Mouse (Mus musculus) bone marrow, adult 2 months (tissue): ENCODE data around the gene Prss8. TPM values are rescaled to one million over a fixed set of nuclear protein-coding genes. Genes with fewer than 3 reads are reported as not detected.
A peak's percentile ranks its signal among the peaks of the same experiment; 100 is the strongest.

Experiments used
- H3K27ac ChIP-seq: fragments of 200-500 bp; 2 replicates; pipeline ENCODE4 v1.5.1; 2012; ENCODE audit warnings: low read depth, mild to moderate bottlenecking, control low read depth, inconsistent platforms, low read length; ENCODE audit not compliant: control insufficient read depth, poor library complexity, insufficient read depth
- H3K4me1 ChIP-seq: fragments of 200-500 bp; 2 replicates; pipeline ENCODE4 v1.6.1; 2011; ENCODE audit warnings: low read length; ENCODE audit not compliant: control insufficient read depth, insufficient read depth
- H3K4me3 ChIP-seq: fragments of 200-500 bp; replicated peaks from 2 replicates; pipeline ENCODE3; 2011; ENCODE audit warnings: mild to moderate bottlenecking, low read depth, low read length, control low read depth; ENCODE audit not compliant: control insufficient read depth
- CTCF ChIP-seq: fragments of 200-500 bp; IDR thresholded peaks from 2 replicates; pipeline ENCODE4 v1.5.1; 2011; ENCODE audit warnings: low read length, control low read depth; ENCODE audit not compliant: control insufficient read depth, insufficient read depth
- POLR2A ChIP-seq: fragments of 200-500 bp; IDR thresholded peaks from 2 replicates; pipeline ENCODE4 v1.6.1; 2011; ENCODE audit warnings: low read depth, mild to moderate bottlenecking, control low read depth, low read length, borderline replicate concordance; ENCODE audit not compliant: control insufficient read depth
- whole genome bisulfite sequencing: fragments of 180-500 bp; shearing (Covaris S2); methylation state at CpG from one replicate; pipeline ENCODE4 v1.1.7; 2018; 5-methylcytosine and 5-hydroxymethylcytosine counted together
- polyA plus RNA-seq: library from polyadenylated mRNA; stranded (reverse); fragments of >200 nt; gene quantifications from 2 replicates; pipeline ENCODE4 v1.2.4, GENCODE M21; 2011; ENCODE audit warnings: low replicate concordance; ENCODE audit not compliant: missing spikeins, insufficient read depth, insufficient read length

Prss8 gene
- polyA plus RNA-seq, 1 experiment = 1.8 TPM

- Histone ChIP-seq H3K27ac (no peak overlapping the region), H3K4me1 (no peaks in the 10 kb centered on the region), H3K4me3 (no peak overlapping the region)
- 78% methylated on average over 13 of the region's 13 CpGs for WGBS
- TF ChIP-seq POLR2A = no peak
- TF ChIP-seq CTCF = no peak
These were observed 2.5 kb upstream of the Prss8 start for GRCm38 (mm10) chr7:127932273-127933031.

GRCm38 (mm10) chr7:127931351-127932135, 1.6 kb upstream of the Prss8 start:
- H3K4me3 ChIP-seq = no peak overlapping the region
- WGBS = 50% methylated on average over 13 of the region's 13 CpGs
- TF ChIP-seq POLR2A (no peak), CTCF (no peak)
- H3K4me1 ChIP-seq = no peaks in the 10 kb centered on the region
- 0 out of 2 replicates have a peak overlapping the region, but pooled peaks have one; percentile 20 for H3K27ac ChIP-seq

- H3K27ac ChIP-seq = no peak overlapping the region
- H3K4me1 ChIP-seq = no peaks in the 10 kb centered on the region
- 80% methylated on average over 5 of the region's 5 CpGs for WGBS
- H3K4me3 ChIP-seq = no peak overlapping the region
- TF ChIP-seq CTCF (no peak), POLR2A (no peak)
These were observed 732 bp upstream of the Prss8 start for GRCm38 (mm10) chr7:127930636-127931035.

GRCm38 (mm10) chr7:127928596-127928995, 1.3 kb downstream of the Prss8 start:
- TF ChIP-seq POLR2A (no peak), CTCF (no peak)
- H3K27ac ChIP-seq = no peak overlapping the region
- no peak overlapping the region for H3K4me3 ChIP-seq
- WGBS = 84% methylated on average over 5 of the region's 5 CpGs
- no peaks in the 10 kb centered on the region for H3K4me1 ChIP-seq

- 92% methylated on average over 11 of the region's 11 CpGs for WGBS
- no peak overlapping the region for H3K4me3 ChIP-seq
- no peaks in the 10 kb centered on the region; the same call in 1 of the 2 replicates for H3K4me1 ChIP-seq
- TF ChIP-seq CTCF (no peak), POLR2A (no peak)
- no peak overlapping the region for H3K27ac ChIP-seq
These were observed 2.2 kb downstream of the Prss8 start for GRCm38 (mm10) chr7:127927726-127928125.

GRCm38 (mm10) chr7:127926846-127927245, 3.1 kb downstream of the Prss8 start:
- 88% methylated on average over 11 of the region's 11 CpGs for WGBS
- TF ChIP-seq CTCF = no peak
- TF ChIP-seq POLR2A = no peak
- no peak overlapping the region for H3K4me3 ChIP-seq
- no peak overlapping the region for H3K27ac ChIP-seq
- peaks cover 3% of the 10 kb centered on the region for H3K4me1 ChIP-seq

GRCm38 (mm10) chr7:127926066-127926465, 3.8 kb downstream of the Prss8 start:
- WGBS = 87% methylated on average over 8 of the region's 8 CpGs
- Histone ChIP-seq H3K4me3 (no peak overlapping the region), H3K27ac (no peak overlapping the region), H3K4me1 (peaks cover 3% of the 10 kb centered on the region)
- TF ChIP-seq POLR2A (no peak), CTCF (no peak)

- Histone ChIP-seq H3K27ac (no peak overlapping the region), H3K4me3 (no peak overlapping the region), H3K4me1 (peaks cover 3% of the 10 kb centered on the region)
- TF ChIP-seq POLR2A (no peak), CTCF (no peak)
- WGBS = 88% methylated on average over 5 of the region's 5 CpGs
These were observed 4.7 kb downstream of the Prss8 start for GRCm38 (mm10) chr7:127925252-127925651.
